Mouse (Mus musculus): ENCODE measurements around the gene Ccnk. TPM values are rescaled to one million over a fixed set of nuclear protein-coding genes. Genes with fewer than 3 reads are reported as not detected.
A peak's percentile ranks its signal among the peaks of the same experiment; 100 is the strongest.

Gene Ccnk
- polyA plus RNA-seq, 1 experiment from 2014 or later, result 3.7 TPM

GRCm38 (mm10) chr12:108198447-108198846, 19.1 kb downstream of the Ccnk start:
- 75% methylated on average over 4 of the region's 4 CpGs for WGBS
- ATAC-seq (replicated peaks), result no peak
- peaks cover 95% of the 10 kb centered on the region for H3K36me3 ChIP-seq

GRCm38 (mm10) chr12:108200094-108200493, 20.7 kb downstream of the Ccnk start:
- WGBS, result 85% methylated on average over 1 of the region's 1 CpGs
- no peak overlapping the region for H3K9ac ChIP-seq (replicated peaks)

More at GRCm38 (mm10) chr12:108198447-108198846, 19.1 kb downstream of the Ccnk start:
- no peak overlapping the region for H3K4me3 ChIP-seq
- no peaks in the 10 kb centered on the region for H3K4me1 ChIP-seq
- no peak overlapping the region for H3K4me2 ChIP-seq (replicated peaks)
- no peaks in the 10 kb centered on the region for H3K27me3 ChIP-seq
- no peaks in the 10 kb centered on the region for H3K9me3 ChIP-seq
- H3K9ac ChIP-seq (replicated peaks), result no peak overlapping the region
- H3K27ac ChIP-seq (replicated peaks), result no peak overlapping the region

GRCm38 (mm10) chr12:108203895-108204294, 24.5 kb downstream of the Ccnk start:
- no peak overlapping the region for H3K27ac ChIP-seq (replicated peaks)
- H3K36me3 ChIP-seq, result peaks cover 57% of the 10 kb centered on the region
- ATAC-seq (replicated peaks), result no peak
- H3K4me1 ChIP-seq, result peaks cover 5% of the 10 kb centered on the region
- WGBS, result 89% methylated on average over 8 of the region's 8 CpGs
- no peak overlapping the region for H3K9ac ChIP-seq (replicated peaks)
- no peaks in the 10 kb centered on the region for H3K9me3 ChIP-seq
- no peaks in the 10 kb centered on the region for H3K27me3 ChIP-seq
- no peak overlapping the region for H3K4me2 ChIP-seq (replicated peaks)
- H3K4me3 ChIP-seq, result no peak overlapping the region

More at GRCm38 (mm10) chr12:108200094-108200493, 20.7 kb downstream of the Ccnk start:
- H3K4me2 ChIP-seq (replicated peaks), result no peak overlapping the region
- no peaks in the 10 kb centered on the region for H3K27me3 ChIP-seq
- no peak for ATAC-seq (replicated peaks)
- no peak overlapping the region for H3K27ac ChIP-seq (replicated peaks)
- no peaks in the 10 kb centered on the region for H3K9me3 ChIP-seq
- no peaks in the 10 kb centered on the region for H3K4me1 ChIP-seq
- H3K4me3 ChIP-seq, result no peak overlapping the region
- peaks cover 89% of the 10 kb centered on the region for H3K36me3 ChIP-seq

GRCm38 (mm10) chr12:108204978-108205377, 25.6 kb downstream of the Ccnk start:
- ATAC-seq (replicated peaks), result no peak
- no peaks in the 10 kb centered on the region for H3K27me3 ChIP-seq
- H3K36me3 ChIP-seq, result peaks cover 46% of the 10 kb centered on the region
- 68% methylated on average over 12 of the region's 12 CpGs for WGBS
- no peak overlapping the region for H3K4me2 ChIP-seq (replicated peaks)
- no peak overlapping the region for H3K4me3 ChIP-seq
- H3K9ac ChIP-seq (replicated peaks), result no peak overlapping the region
- H3K4me1 ChIP-seq, result peaks cover 11% of the 10 kb centered on the region
- no peaks in the 10 kb centered on the region for H3K9me3 ChIP-seq
- H3K27ac ChIP-seq (replicated peaks), result no peak overlapping the region

GRCm38 (mm10) chr12:108206641-108207040, 27.3 kb downstream of the Ccnk start:
- Histone ChIP-seq H3K4me2 (replicated peaks) (no peak overlapping the region), H3K4me3 (no peak overlapping the region), H3K9me3 (no peaks in the 10 kb centered on the region), H3K27ac (replicated peaks) (no peak overlapping the region), H3K36me3 (peaks cover 31% of the 10 kb centered on the region), H3K27me3 (no peaks in the 10 kb centered on the region), H3K4me1 (peaks cover 11% of the 10 kb centered on the region), H3K9ac (replicated peaks) (no peak overlapping the region)
- peak; percentile 55 for ATAC-seq (replicated peaks)
- 10% methylated on average over 5 of the region's 5 CpGs for WGBS

GRCm38 (mm10) chr12:108208216-108208615, 28.8 kb downstream of the Ccnk start:
- no peak overlapping the region for H3K9ac ChIP-seq (replicated peaks)
- no peak overlapping the region for H3K4me2 ChIP-seq (replicated peaks)
- H3K4me3 ChIP-seq, result no peak overlapping the region
- ATAC-seq (replicated peaks), result no peak
- H3K36me3 ChIP-seq, result peaks cover 18% of the 10 kb centered on the region
- H3K27me3 ChIP-seq, result no peaks in the 10 kb centered on the region
- H3K4me1 ChIP-seq, result peaks cover 19% of the 10 kb centered on the region
- H3K9me3 ChIP-seq, result no peaks in the 10 kb centered on the region
- no peak overlapping the region for H3K27ac ChIP-seq (replicated peaks)
- WGBS, result 92% methylated on average over 9 of the region's 9 CpGs

- H3K4me2 ChIP-seq (replicated peaks), result no peak overlapping the region
- H3K36me3 ChIP-seq, result peaks cover 13% of the 10 kb centered on the region
- peak; percentile 29; the same call in 1 of the 2 replicates for ATAC-seq (replicated peaks)
- peak overlapping the region; percentile 11; the same call in 1 of the 2 replicates for H3K27ac ChIP-seq (replicated peaks)
- H3K27me3 ChIP-seq, result no peaks in the 10 kb centered on the region
- H3K4me3 ChIP-seq, result no peak overlapping the region
- 32% methylated on average over 13 of the region's 13 CpGs for WGBS
- H3K9me3 ChIP-seq, result no peaks in the 10 kb centered on the region
- H3K9ac ChIP-seq (replicated peaks), result no peak overlapping the region
- H3K4me1 ChIP-seq, result peaks cover 26% of the 10 kb centered on the region
Observed at GRCm38 (mm10) chr12:108208726-108209438, 29.5 kb downstream of the Ccnk start.

- peaks cover 5% of the 10 kb centered on the region for H3K36me3 ChIP-seq
- no peak overlapping the region for H3K4me2 ChIP-seq (replicated peaks)
- no peak overlapping the region for H3K4me3 ChIP-seq
- WGBS, result 96% methylated on average over 15 of the region's 15 CpGs
- no peak for ATAC-seq (replicated peaks)
- no peak overlapping the region for H3K9ac ChIP-seq (replicated peaks)
- peaks cover 28% of the 10 kb centered on the region for H3K4me1 ChIP-seq
- H3K27me3 ChIP-seq, result peaks cover 2% of the 10 kb centered on the region; the same call in 1 of the 2 replicates
- no peaks in the 10 kb centered on the region for H3K9me3 ChIP-seq
- no peak overlapping the region for H3K27ac ChIP-seq (replicated peaks)
Observed at GRCm38 (mm10) chr12:108210623-108211022, 31.2 kb downstream of the Ccnk start.

- peaks cover 2% of the 10 kb centered on the region; the same call in 1 of the 2 replicates for H3K27me3 ChIP-seq
- H3K4me3 ChIP-seq, result no peak overlapping the region
- no peak overlapping the region for H3K4me2 ChIP-seq (replicated peaks)
- H3K9ac ChIP-seq (replicated peaks), result no peak overlapping the region
- no peak for ATAC-seq (replicated peaks)
- H3K9me3 ChIP-seq, result no peaks in the 10 kb centered on the region
- peaks cover 38% of the 10 kb centered on the region for H3K4me1 ChIP-seq
- H3K27ac ChIP-seq (replicated peaks), result no peak overlapping the region
- WGBS, result 47% methylated on average over 5 of the region's 5 CpGs
- H3K36me3 ChIP-seq, result no peaks in the 10 kb centered on the region
Observed at GRCm38 (mm10) chr12:108212071-108212470, 32.7 kb downstream of the Ccnk start.

- H3K4me1 ChIP-seq, result peaks cover 42% of the 10 kb centered on the region
Observed at GRCm38 (mm10) chr12:108212476-108212875, 33.1 kb downstream of the Ccnk start.

GRCm38 (mm10) chr12:108213090-108214041, 34.0 kb downstream of the Ccnk start:
- no peak overlapping the region for H3K9ac ChIP-seq (replicated peaks)
- H3K4me1 ChIP-seq, result peaks cover 43% of the 10 kb centered on the region
- H3K36me3 ChIP-seq, result no peaks in the 10 kb centered on the region
- no peak overlapping the region for H3K4me3 ChIP-seq
- H3K27me3 ChIP-seq, result peaks cover 2% of the 10 kb centered on the region; the same call in 1 of the 2 replicates
- no peak for ATAC-seq (replicated peaks)
- H3K27ac ChIP-seq (replicated peaks), result no peak overlapping the region
- no peak overlapping the region for H3K4me2 ChIP-seq (replicated peaks)
- WGBS, result 24% methylated on average over 18 of the region's 18 CpGs
- H3K9me3 ChIP-seq, result no peaks in the 10 kb centered on the region

More at GRCm38 (mm10) chr12:108212476-108212875, 33.1 kb downstream of the Ccnk start:
- Histone ChIP-seq H3K27me3 (peaks cover 2% of the 10 kb centered on the region; the same call in 1 of the 2 replicates), H3K36me3 (no peaks in the 10 kb centered on the region), H3K4me2 (replicated peaks) (no peak overlapping the region), H3K4me3 (no peak overlapping the region), H3K9ac (replicated peaks) (no peak overlapping the region), H3K9me3 (no peaks in the 10 kb centered on the region), H3K27ac (replicated peaks) (no peak overlapping the region)
- ATAC-seq (replicated peaks), result no peak
- 85% methylated on average over 6 of the region's 6 CpGs for WGBS

GRCm38 (mm10) chr12:108215090-108215489, 35.7 kb downstream of the Ccnk start:
- Histone ChIP-seq H3K36me3 (no peaks in the 10 kb centered on the region), H3K4me2 (replicated peaks) (no peak overlapping the region), H3K27me3 (peaks cover 2% of the 10 kb centered on the region; the same call in 1 of the 2 replicates), H3K9me3 (no peaks in the 10 kb centered on the region), H3K9ac (replicated peaks) (no peak overlapping the region), H3K4me1 (peaks cover 49% of the 10 kb centered on the region), H3K4me3 (no peak overlapping the region), H3K27ac (replicated peaks) (no peak overlapping the region)
- 59% methylated on average over 8 of the region's 8 CpGs for WGBS
- ATAC-seq (replicated peaks), result no peak
